Mouse (Mus musculus) spleen, embryonic (tissue): ENCODE data around the gene Insl6.

Source experiments
- CTCF ChIA-PET: fragments of 350-600 bp; sonication (Branson Sonifier 250); formaldehyde crosslinking; loops from one replicate; lab custom pipeline; 2022; lab: Charles Lee

Insl6 gene

GRCm38 (mm10) chr19:29294756-29295155, 30.4 kb downstream of the Insl6 start:
- CTCF ChIA-PET = no interaction called here

GRCm38 (mm10) chr19:29292546-29292945, 32.6 kb downstream of the Insl6 start:
- CTCF ChIA-PET = no interaction called here

GRCm38 (mm10) chr19:29291532-29291931, 33.6 kb downstream of the Insl6 start:
- CTCF ChIA-PET = no interaction called here

GRCm38 (mm10) chr19:29287863-29288262, 37.3 kb downstream of the Insl6 start:
- CTCF ChIA-PET = no interaction called here

- CTCF ChIA-PET = no interaction called here
Measured at GRCm38 (mm10) chr19:29285451-29285869, 39.7 kb downstream of the Insl6 start.

- CTCF ChIA-PET = interaction anchor here (0.7 kb wide), 2 partner anchors 10 to 103 kb away, joined by 3 read pairs; no protein-coding TSS in a partner anchor
Measured at GRCm38 (mm10) chr19:29278944-29279587, 46.1 kb downstream of the Insl6 start.

GRCm38 (mm10) chr19:29276414-29276813, 48.7 kb downstream of the Insl6 start:
- CTCF ChIA-PET = interaction anchor here (0.7 kb wide), 1 partner anchor 257 kb away, joined by 3 read pairs; no protein-coding TSS in a partner anchor

- CTCF ChIA-PET = no interaction called here
Measured at GRCm38 (mm10) chr19:29272011-29272809, 52.9 kb downstream of the Insl6 start.
